Mouse (Mus musculus): ENCODE data around the gene N4bp2l1.

DNA sequence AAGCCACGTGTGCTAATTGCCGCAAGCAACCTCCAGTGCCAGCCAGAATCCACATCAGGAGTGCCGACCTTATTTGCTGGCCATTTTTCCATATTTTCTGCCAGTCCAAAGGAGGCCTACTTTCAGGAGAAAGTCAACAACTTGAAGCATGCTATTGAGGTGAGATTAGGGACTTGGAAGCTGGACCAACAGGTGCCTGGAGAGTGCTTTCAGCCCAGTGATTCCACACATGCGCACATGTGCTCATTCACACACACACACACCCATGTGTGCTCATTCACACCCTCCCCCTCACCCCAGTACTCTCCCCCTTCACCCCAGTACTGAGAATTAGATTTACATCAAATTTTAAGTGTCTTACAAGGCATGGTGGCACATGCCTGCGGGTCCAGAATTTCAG lies 30.0 kb downstream of the N4bp2l1 start:
- no peak for TF ChIP-seq CTCF (IDR thresholded peaks at IDR 0.05; ENCODE audit: control insufficient read depth, insufficient read depth, low read length)
- TF ChIP-seq POLR2A (IDR thresholded peaks at IDR 0.05; ENCODE audit: borderline replicate concordance, control insufficient read depth, low read depth, low read length): no peak

All from bone marrow, adult 2 months (tissue).